Mouse (Mus musculus): ENCODE measurements at regions not wholly inside any gene's neighbourhood (a gene's known extent, or its start where the extent isn't known, plus 50 kb on each side); places are given as distances from the start of the nearest gene placed in this dataset.

- DNase-seq (ENCODE audit: low spot score in 2 of 2): no peak
Observed at GRCm38 (mm10) chr3:143947079-143947937, 257.7 kb downstream of the Lmo4 start.

- DNase-seq (ENCODE audit: low spot score in 2 of 2): no peak
Observed at GRCm38 (mm10) chr3:143939068-143939709, 265.8 kb downstream of the Lmo4 start.

- no peak for DNase-seq (ENCODE audit: low spot score in 2 of 2)
Observed at GRCm38 (mm10) chr3:143925322-143925721, 279.7 kb downstream of the Lmo4 start.

GRCm38 (mm10) chr3:143919744-143920143 is 285.3 kb downstream of the Lmo4 start:
- DNase-seq (ENCODE audit: low spot score in 2 of 2): no peak

GRCm38 (mm10) chr3:143914341-143915217 is 290.4 kb downstream of the Lmo4 start:
- DNase-seq (ENCODE audit: low spot score in 2 of 2): no peak

- DNase-seq (ENCODE audit: low spot score in 2 of 2): no peak
Observed at GRCm38 (mm10) chr3:143913044-143913574, 291.9 kb downstream of the Lmo4 start.

- peak; percentile 22 to 51 for DNase-seq (ENCODE audit: low spot score in 2 of 2)
Observed at GRCm38 (mm10) chr3:143912433-143912832, 292.6 kb downstream of the Lmo4 start.

GRCm38 (mm10) chr3:143909341-143909740 is 295.7 kb downstream of the Lmo4 start:
- DNase-seq (ENCODE audit: low spot score in 2 of 2): no peak

GRCm38 (mm10) chr3:143903421-143903820 is 301.6 kb downstream of the Lmo4 start:
- DNase-seq (ENCODE audit: low spot score in 2 of 2): no peak

- no peak for DNase-seq (ENCODE audit: low spot score in 2 of 2)
Observed at GRCm38 (mm10) chr3:143880813-143881212, 324.2 kb downstream of the Lmo4 start.

GRCm38 (mm10) chr3:143873876-143874275 is 331.1 kb downstream of the Lmo4 start:
- DNase-seq (ENCODE audit: low spot score in 2 of 2): no peak

GRCm38 (mm10) chr3:143866521-143866920 is 338.5 kb downstream of the Lmo4 start:
- DNase-seq (ENCODE audit: low spot score in 2 of 2): no peak

GRCm38 (mm10) chr3:143865626-143866025 is 339.4 kb downstream of the Lmo4 start:
- DNase-seq (ENCODE audit: low spot score in 2 of 2): no peak

GRCm38 (mm10) chr3:143864490-143864889 is 340.5 kb downstream of the Lmo4 start:
- no peak for DNase-seq (ENCODE audit: low spot score in 2 of 2)

- no peak for DNase-seq (ENCODE audit: low spot score in 2 of 2)
Observed at GRCm38 (mm10) chr3:143862531-143862930, 342.5 kb downstream of the Lmo4 start.

- DNase-seq (ENCODE audit: low spot score in 2 of 2): no peak
Observed at GRCm38 (mm10) chr3:143861866-143862265, 343.2 kb downstream of the Lmo4 start.

GRCm38 (mm10) chr3:143835611-143836240 is 369.3 kb downstream of the Lmo4 start:
- no peak for DNase-seq (ENCODE audit: low spot score in 2 of 2)

GRCm38 (mm10) chr3:143834725-143835124 is 370.3 kb downstream of the Lmo4 start:
- no peak for DNase-seq (ENCODE audit: low spot score in 2 of 2)

GRCm38 (mm10) chr3:143823395-143823777 is 381.6 kb downstream of the Lmo4 start:
- no peak for DNase-seq (ENCODE audit: low spot score in 2 of 2)

- DNase-seq (ENCODE audit: low spot score in 2 of 2): no peak
Observed at GRCm38 (mm10) chr3:143822564-143823394, 382.2 kb downstream of the Lmo4 start.

Measured in right cerebral cortex, adult 2 months (tissue).